Mouse (Mus musculus): Measurements from ENCODE around the gene Trip6.

The Trip6 gene

GRCm38 (mm10) chr5:137268131-137268910, 45.9 kb downstream of the Trip6 start:
- DNase-seq (ENCODE audit: low spot score in 2 of 2), result no peak

GRCm38 (mm10) chr5:137264787-137265186, 49.4 kb downstream of the Trip6 start:
- DNase-seq (ENCODE audit: low spot score in 2 of 2), result no peak

- no peak for DNase-seq (ENCODE audit: low spot score in 2 of 2)
Measured at GRCm38 (mm10) chr5:137263897-137264720, 50.1 kb downstream of the Trip6 start.
